Mouse (Mus musculus) neural tube, embryonic 12.5 days (tissue): Measurements from ENCODE around the gene Cd247. TPM values are rescaled to one million over a fixed set of nuclear protein-coding genes. Genes with fewer than 3 reads are reported as not detected.

Experiments
- ATAC-seq: fragments of 200-750 bp; cut with Nextera tagmentation; 2 replicates; pipeline ENCODE4 v1.8.0; 2017; ENCODE audit warnings: low read depth, mild to moderate bottlenecking, moderate TSS enrichment, moderate library complexity; ENCODE audit not compliant: low FRiP score
- H3K27ac ChIP-seq: fragments of 300-500 bp; sonication (generic); 2 replicates; pipeline ENCODE4 v1.5.1; 2016
- H3K27me3 ChIP-seq: fragments of 300-500 bp; sonication (generic); replicated peaks from 2 replicates; pipeline ENCODE4 v1.6.1; 2016; ENCODE audit warnings: mild to moderate bottlenecking
- H3K36me3 ChIP-seq: fragments of 300-500 bp; sonication (generic); 2 replicates; pipeline ENCODE4 v1.6.1; 2016; ENCODE audit warnings: mild to moderate bottlenecking
- H3K4me1 ChIP-seq: fragments of 300-500 bp; sonication (generic); 2 replicates; pipeline ENCODE4 v1.6.1; 2016
- H3K4me2 ChIP-seq: fragments of 300-500 bp; sonication (generic); replicated peaks from 2 replicates; pipeline ENCODE4 v1.6.1; 2016; ENCODE audit warnings: mild to moderate bottlenecking
- H3K4me3 ChIP-seq: fragments of 300-500 bp; sonication (generic); 2 replicates; pipeline ENCODE4 v1.5.1; 2016
- H3K9ac ChIP-seq: fragments of 300-500 bp; sonication (generic); 2 replicates; pipeline ENCODE4 v1.6.1; 2016; ENCODE audit warnings: mild to moderate bottlenecking
- H3K9me3 ChIP-seq: fragments of 300-500 bp; sonication (generic); 2 replicates; pipeline ENCODE4 v1.6.1; 2016; ENCODE audit warnings: mild to moderate bottlenecking
- WGBS: fragments of 180-500 bp; shearing (Covaris S2); methylation state at CpG from one replicate; pipeline ENCODE4 v1.1.7; 2016; 5-methylcytosine and 5-hydroxymethylcytosine counted together
- polyA plus RNA-seq: library from polyadenylated mRNA; unstranded; fragments of >200 nt; fragmentation: Nextera tagmentation; extraction: Ambion mirVana; gene quantifications from 2 replicates; pipeline ENCODE4 v1.2.1, GENCODE M21; 2016

Gene Cd247
- polyA plus RNA-seq, 1 experiment from 2014 or later: 1.2 TPM

- 68% methylated on average over 4 of the region's 4 CpGs for WGBS
- no peak overlapping the region for H3K4me3 ChIP-seq
- H3K4me1 ChIP-seq: peaks cover 31% of the 10 kb centered on the region
- no peak for ATAC-seq
- H3K36me3 ChIP-seq: no peaks in the 10 kb centered on the region
- H3K9ac ChIP-seq: no peak overlapping the region
- H3K27me3 ChIP-seq: peaks cover 47% of the 10 kb centered on the region
- H3K4me2 ChIP-seq: no peak overlapping the region
- H3K27ac ChIP-seq: no peak overlapping the region
- H3K9me3 ChIP-seq: no peaks in the 10 kb centered on the region
These were observed 60.4 kb downstream of the Cd247 start for GRCm38 (mm10) chr1:165848881-165849280.

GRCm38 (mm10) chr1:165849458-165850445, 61.3 kb downstream of the Cd247 start:
- no peak overlapping the region for H3K9ac ChIP-seq
- WGBS: 81% methylated on average over 17 of the region's 17 CpGs
- H3K27me3 ChIP-seq: peaks cover 46% of the 10 kb centered on the region
- no peaks in the 10 kb centered on the region for H3K36me3 ChIP-seq
- H3K4me3 ChIP-seq: no peak overlapping the region
- H3K27ac ChIP-seq: no peak overlapping the region
- ATAC-seq: no peak
- H3K4me1 ChIP-seq: peaks cover 25% of the 10 kb centered on the region
- no peaks in the 10 kb centered on the region for H3K9me3 ChIP-seq
- no peak overlapping the region for H3K4me2 ChIP-seq

GRCm38 (mm10) chr1:165852131-165852530, 63.6 kb downstream of the Cd247 start:
- WGBS: 46% methylated on average over 5 of the region's 5 CpGs
- ATAC-seq: peak; percentile 52; the same call in 1 of the 2 replicates
- H3K36me3 ChIP-seq: no peaks in the 10 kb centered on the region
- peaks cover 14% of the 10 kb centered on the region for H3K4me1 ChIP-seq
- peaks cover 38% of the 10 kb centered on the region for H3K27me3 ChIP-seq
- no peak overlapping the region for H3K27ac ChIP-seq
- no peak overlapping the region for H3K9ac ChIP-seq
- no peak overlapping the region for H3K4me2 ChIP-seq
- no peak overlapping the region for H3K4me3 ChIP-seq
- no peaks in the 10 kb centered on the region for H3K9me3 ChIP-seq

GRCm38 (mm10) chr1:165853131-165853721, 64.7 kb downstream of the Cd247 start:
- WGBS: 64% methylated on average over 4 of the region's 4 CpGs
- peaks cover 38% of the 10 kb centered on the region for H3K27me3 ChIP-seq
- no peak for ATAC-seq

GRCm38 (mm10) chr1:165853729-165854420, 65.4 kb downstream of the Cd247 start:
- H3K27ac ChIP-seq: no peak overlapping the region
- no peak overlapping the region for H3K4me3 ChIP-seq
- no peak overlapping the region for H3K4me2 ChIP-seq
- H3K27me3 ChIP-seq: peaks cover 38% of the 10 kb centered on the region
- no peaks in the 10 kb centered on the region for H3K36me3 ChIP-seq
- ATAC-seq: no peak
- no peaks in the 10 kb centered on the region for H3K9me3 ChIP-seq
- H3K4me1 ChIP-seq: peaks cover 14% of the 10 kb centered on the region
- no peak overlapping the region for H3K9ac ChIP-seq
- WGBS: 57% methylated on average over 10 of the region's 10 CpGs

More at GRCm38 (mm10) chr1:165853131-165853721, 64.7 kb downstream of the Cd247 start:
- Histone ChIP-seq H3K27ac (no peak overlapping the region), H3K36me3 (no peaks in the 10 kb centered on the region), H3K9me3 (no peaks in the 10 kb centered on the region), H3K4me3 (no peak overlapping the region), H3K4me2 (no peak overlapping the region), H3K4me1 (peaks cover 14% of the 10 kb centered on the region), H3K9ac (no peak overlapping the region)

- no peaks in the 10 kb centered on the region for H3K36me3 ChIP-seq
- WGBS: 63% methylated on average over 9 of the region's 9 CpGs
- no peak for ATAC-seq
- H3K4me2 ChIP-seq: no peak overlapping the region
- peaks cover 14% of the 10 kb centered on the region for H3K4me1 ChIP-seq
- H3K4me3 ChIP-seq: no peak overlapping the region
- H3K9ac ChIP-seq: no peak overlapping the region
- H3K9me3 ChIP-seq: no peaks in the 10 kb centered on the region
- peaks cover 25% of the 10 kb centered on the region for H3K27me3 ChIP-seq
- no peak overlapping the region for H3K27ac ChIP-seq
These were observed 67.5 kb downstream of the Cd247 start for GRCm38 (mm10) chr1:165855759-165856545.

GRCm38 (mm10) chr1:165857279-165857678, 68.8 kb downstream of the Cd247 start:
- Histone ChIP-seq H3K36me3 (no peaks in the 10 kb centered on the region), H3K27ac (no peak overlapping the region), H3K9me3 (no peaks in the 10 kb centered on the region), H3K4me1 (peaks cover 9% of the 10 kb centered on the region), H3K27me3 (peaks cover 17% of the 10 kb centered on the region), H3K4me2 (no peak overlapping the region), H3K9ac (no peak overlapping the region), H3K4me3 (no peak overlapping the region)
- 93% methylated on average over 11 of the region's 11 CpGs for WGBS
- no peak for ATAC-seq

GRCm38 (mm10) chr1:165858356-165858755, 69.9 kb downstream of the Cd247 start:
- no peak overlapping the region for H3K9ac ChIP-seq
- no peak for ATAC-seq
- 92% methylated on average over 5 of the region's 5 CpGs for WGBS
- no peak overlapping the region for H3K4me2 ChIP-seq
- no peak overlapping the region for H3K4me3 ChIP-seq
- 0 out of 2 replicates have a peak, but pooled peaks cover 2% of the 10 kb centered on the region for H3K4me1 ChIP-seq
- no peak overlapping the region for H3K27ac ChIP-seq
- H3K9me3 ChIP-seq: no peaks in the 10 kb centered on the region
- H3K36me3 ChIP-seq: no peaks in the 10 kb centered on the region
- H3K27me3 ChIP-seq: peaks cover 14% of the 10 kb centered on the region

GRCm38 (mm10) chr1:165860373-165861234, 72.1 kb downstream of the Cd247 start:
- no peak overlapping the region for H3K27ac ChIP-seq
- 74% methylated on average over 9 of the region's 9 CpGs for WGBS
- no peak overlapping the region for H3K4me2 ChIP-seq
- H3K9ac ChIP-seq: no peak overlapping the region
- H3K4me3 ChIP-seq: no peak overlapping the region
- H3K27me3 ChIP-seq: no peaks in the 10 kb centered on the region
- no peaks in the 10 kb centered on the region for H3K9me3 ChIP-seq
- ATAC-seq: no peak
- H3K36me3 ChIP-seq: 0 out of 2 replicates have a peak, but pooled peaks cover 2% of the 10 kb centered on the region
- H3K4me1 ChIP-seq: peaks cover 11% of the 10 kb centered on the region; the same call in 1 of the 2 replicates

- ATAC-seq: no peak
- H3K4me1 ChIP-seq: peaks cover 14% of the 10 kb centered on the region; the same call in 1 of the 2 replicates
- H3K9ac ChIP-seq: no peak overlapping the region
- H3K4me2 ChIP-seq: no peak overlapping the region
- no peak overlapping the region for H3K27ac ChIP-seq
- 70% methylated on average over 3 of the region's 3 CpGs for WGBS
- H3K36me3 ChIP-seq: 0 out of 2 replicates have a peak, but pooled peaks cover 2% of the 10 kb centered on the region
- H3K27me3 ChIP-seq: no peaks in the 10 kb centered on the region
- no peak overlapping the region for H3K4me3 ChIP-seq
- no peaks in the 10 kb centered on the region for H3K9me3 ChIP-seq
These were observed 72.7 kb downstream of the Cd247 start for GRCm38 (mm10) chr1:165861235-165861609.

- Histone ChIP-seq H3K36me3 (0 out of 2 replicates have a peak, but pooled peaks cover 2% of the 10 kb centered on the region), H3K27ac (no peak overlapping the region), H3K9me3 (no peaks in the 10 kb centered on the region), H3K9ac (no peak overlapping the region), H3K4me2 (no peak overlapping the region), H3K27me3 (no peaks in the 10 kb centered on the region), H3K4me1 (peaks cover 14% of the 10 kb centered on the region; the same call in 1 of the 2 replicates), H3K4me3 (no peak overlapping the region)
- ATAC-seq: no peak
- 70% methylated on average over 7 of the region's 7 CpGs for WGBS
These were observed 73.6 kb downstream of the Cd247 start for GRCm38 (mm10) chr1:165862059-165862458.
